Mouse (Mus musculus) embryonic facial prominence, embryonic 10.5 days (tissue): ENCODE measurements around the gene Nipa1. TPM values are rescaled to one million over a fixed set of nuclear protein-coding genes. Genes with fewer than 3 reads are reported as not detected.

Source experiments
- DNase-seq: peaks from one replicate; pipeline ENCODE4 v3.0.0-alpha.2; 2017; ENCODE audit warnings: low spot score
- H3K27ac ChIP-seq: fragments of 300-500 bp; sonication (generic); replicated peaks from 2 replicates; pipeline ENCODE4 v1.5.1; 2016; ENCODE audit warnings: mild to moderate bottlenecking
- H3K27me3 ChIP-seq: fragments of 300-500 bp; sonication (generic); replicated peaks from 2 replicates; pipeline ENCODE4 v1.6.1; 2016; ENCODE audit warnings: low read depth, mild to moderate bottlenecking; ENCODE audit not compliant: poor library complexity, severe bottlenecking
- H3K36me3 ChIP-seq: fragments of 300-500 bp; sonication (generic); replicated peaks from 2 replicates; pipeline ENCODE4 v1.6.1; 2016; ENCODE audit warnings: mild to moderate bottlenecking, moderate library complexity
- H3K4me1 ChIP-seq: fragments of 300-500 bp; sonication (generic); 2 replicates; pipeline ENCODE4 v1.6.1; 2016
- H3K4me3 ChIP-seq: fragments of 300-500 bp; sonication (generic); 2 replicates; pipeline ENCODE4 v1.5.1; 2016; ENCODE audit warnings: mild to moderate bottlenecking, moderate library complexity
- H3K9me3 ChIP-seq: fragments of 300-500 bp; sonication (generic); 2 replicates; pipeline ENCODE4 v1.6.1; 2016; ENCODE audit warnings: mild to moderate bottlenecking
- WGBS: fragments of 180-500 bp; shearing (Covaris S2); methylation state at CpG from one replicate; pipeline ENCODE4 v1.1.7; 2016; 5-methylcytosine and 5-hydroxymethylcytosine counted together
- polyA plus RNA-seq: library from polyadenylated mRNA; unstranded; fragments of >200 nt; fragmentation: Nextera tagmentation; extraction: Ambion mirVana; gene quantifications from 2 replicates; pipeline ENCODE4 v1.2.1, GENCODE M21; 2016

The Nipa1 gene
- 7.4 and 7.5 TPM in 2 replicates for polyA plus RNA-seq

GRCm38 (mm10) chr7:56019930-56020253 is at the start of gene Nipa1:
TSS of gene Nipa1 (minus strand) at chr7:56019954.
- H3K27ac ChIP-seq: peak within 1 kb of the TSS; percentile 90
- H3K36me3 ChIP-seq: no peaks in the 10 kb centered on the region
- H3K4me1 ChIP-seq: peaks cover 12% of the 10 kb centered on the region
- no peaks in the 10 kb centered on the region for H3K27me3 ChIP-seq
- H3K4me3 ChIP-seq: peak within 1 kb of the TSS; percentile 77
- no peaks in the 10 kb centered on the region for H3K9me3 ChIP-seq
- 50% methylated on average over 3 of the region's 3 CpGs for whole genome bisulfite sequencing
- DNase-seq: no peak

GRCm38 (mm10) chr7:56066634-56067033 is 46.9 kb upstream of the Nipa1 start:
- H3K27ac ChIP-seq: no peak overlapping the region
- no peak overlapping the region for H3K4me3 ChIP-seq
- H3K36me3 ChIP-seq: peaks cover 15% of the 10 kb centered on the region
- H3K9me3 ChIP-seq: no peaks in the 10 kb centered on the region
- no peaks in the 10 kb centered on the region for H3K4me1 ChIP-seq
- 98% methylated on average over 1 of the region's 1 CpGs for WGBS
- no peaks in the 10 kb centered on the region for H3K27me3 ChIP-seq
- no peak for DNase-seq

GRCm38 (mm10) chr7:56066136-56066535 is 46.4 kb upstream of the Nipa1 start:
- Histone ChIP-seq H3K9me3 (no peaks in the 10 kb centered on the region), H3K36me3 (peaks cover 20% of the 10 kb centered on the region), H3K4me3 (no peak overlapping the region), H3K4me1 (no peaks in the 10 kb centered on the region), H3K27ac (no peak overlapping the region), H3K27me3 (no peaks in the 10 kb centered on the region)
- WGBS: 91% methylated on average over 2 of the region's 2 CpGs
- no peak for DNase-seq

- H3K4me1 ChIP-seq: no peaks in the 10 kb centered on the region
- H3K9me3 ChIP-seq: no peaks in the 10 kb centered on the region
- H3K27me3 ChIP-seq: no peaks in the 10 kb centered on the region
- peaks cover 25% of the 10 kb centered on the region for H3K36me3 ChIP-seq
- H3K27ac ChIP-seq: no peak overlapping the region
- WGBS: 92% methylated on average over 1 of the region's 1 CpGs
- no peak for DNase-seq
- H3K4me3 ChIP-seq: no peak overlapping the region
These were observed 45.1 kb upstream of the Nipa1 start for GRCm38 (mm10) chr7:56064876-56065275.

- Histone ChIP-seq H3K9me3 (no peaks in the 10 kb centered on the region), H3K4me3 (no peak overlapping the region), H3K27ac (no peak overlapping the region), H3K27me3 (no peaks in the 10 kb centered on the region), H3K36me3 (peaks cover 18% of the 10 kb centered on the region), H3K4me1 (peaks cover 11% of the 10 kb centered on the region)
- WGBS: 92% methylated on average over 3 of the region's 3 CpGs
- no peak for DNase-seq
These were observed 35.6 kb upstream of the Nipa1 start for GRCm38 (mm10) chr7:56055338-56055737.

- H3K4me1 ChIP-seq: peaks cover 17% of the 10 kb centered on the region
- no peak overlapping the region for H3K4me3 ChIP-seq
- H3K9me3 ChIP-seq: no peaks in the 10 kb centered on the region
- no peak overlapping the region for H3K27ac ChIP-seq
- peaks cover 15% of the 10 kb centered on the region for H3K36me3 ChIP-seq
- no peak for DNase-seq
- no peaks in the 10 kb centered on the region for H3K27me3 ChIP-seq
These were observed 33.2 kb upstream of the Nipa1 start for GRCm38 (mm10) chr7:56052996-56053395.

GRCm38 (mm10) chr7:56050487-56050911 is 30.7 kb upstream of the Nipa1 start:
- no peaks in the 10 kb centered on the region for H3K9me3 ChIP-seq
- H3K4me1 ChIP-seq: peaks cover 17% of the 10 kb centered on the region
- H3K27ac ChIP-seq: peak overlapping the region; percentile 88
- 0% methylated on average over 18 of the region's 18 CpGs for WGBS
- peak overlapping the region; percentile 81 for H3K4me3 ChIP-seq
- no peaks in the 10 kb centered on the region for H3K27me3 ChIP-seq
- no peak for DNase-seq
- peaks cover 4% of the 10 kb centered on the region for H3K36me3 ChIP-seq

- Histone ChIP-seq H3K27ac (peak within 1 kb of the TSS; percentile 88), H3K36me3 (peaks cover 4% of the 10 kb centered on the region), H3K4me3 (peak within 1 kb of the TSS; percentile 81), H3K27me3 (no peaks in the 10 kb centered on the region), H3K9me3 (no peaks in the 10 kb centered on the region), H3K4me1 (peaks cover 17% of the 10 kb centered on the region)
- peak; percentile 99 for DNase-seq
- under 1% methylated on average over 47 of the region's 47 CpGs for WGBS
These were observed 30.1 kb upstream of the Nipa1 start, which contains the start of gene Herc2 for GRCm38 (mm10) chr7:56049831-56050321. TSS of gene Herc2 (plus strand) at chr7:56050196.

- peaks cover 17% of the 10 kb centered on the region for H3K4me1 ChIP-seq
- WGBS: 90% methylated on average over 1 of the region's 1 CpGs
- no peaks in the 10 kb centered on the region for H3K27me3 ChIP-seq
- DNase-seq: no peak
- no peak overlapping the region for H3K4me3 ChIP-seq
- H3K27ac ChIP-seq: no peak overlapping the region
- H3K9me3 ChIP-seq: no peaks in the 10 kb centered on the region
- no peaks in the 10 kb centered on the region; the same call in 1 of the 2 replicates for H3K36me3 ChIP-seq
These were observed 27.4 kb upstream of the Nipa1 start for GRCm38 (mm10) chr7:56047178-56047577.

GRCm38 (mm10) chr7:56044267-56044629 is 24.5 kb upstream of the Nipa1 start:
- Histone ChIP-seq H3K27ac (no peak overlapping the region), H3K4me3 (no peak overlapping the region), H3K4me1 (peaks cover 3% of the 10 kb centered on the region), H3K27me3 (no peaks in the 10 kb centered on the region), H3K9me3 (no peaks in the 10 kb centered on the region), H3K36me3 (no peaks in the 10 kb centered on the region)
- no peak for DNase-seq
- 88% methylated on average over 3 of the region's 3 CpGs for WGBS

- no peak for DNase-seq
- WGBS: 72% methylated on average over 4 of the region's 4 CpGs
- Histone ChIP-seq H3K4me3 (no peak overlapping the region), H3K27me3 (no peaks in the 10 kb centered on the region), H3K4me1 (no peaks in the 10 kb centered on the region), H3K27ac (no peak overlapping the region), H3K9me3 (no peaks in the 10 kb centered on the region), H3K36me3 (no peaks in the 10 kb centered on the region)
These were observed 24.0 kb upstream of the Nipa1 start for GRCm38 (mm10) chr7:56043577-56044266.

GRCm38 (mm10) chr7:56042353-56042752 is 22.6 kb upstream of the Nipa1 start:
- H3K27ac ChIP-seq: no peak overlapping the region
- H3K4me1 ChIP-seq: no peaks in the 10 kb centered on the region
- no peaks in the 10 kb centered on the region for H3K27me3 ChIP-seq
- H3K9me3 ChIP-seq: no peaks in the 10 kb centered on the region
- 14% methylated on average over 5 of the region's 5 CpGs for WGBS
- no peak overlapping the region for H3K4me3 ChIP-seq
- H3K36me3 ChIP-seq: no peaks in the 10 kb centered on the region
- DNase-seq: peak; percentile 74

GRCm38 (mm10) chr7:56023586-56023985 is 3.8 kb upstream of the Nipa1 start:
- H3K27ac ChIP-seq: no peak overlapping the region
- WGBS: 87% methylated on average over 3 of the region's 3 CpGs
- H3K36me3 ChIP-seq: no peaks in the 10 kb centered on the region
- H3K27me3 ChIP-seq: no peaks in the 10 kb centered on the region
- H3K9me3 ChIP-seq: no peaks in the 10 kb centered on the region
- H3K4me1 ChIP-seq: peaks cover 8% of the 10 kb centered on the region
- no peak overlapping the region for H3K4me3 ChIP-seq
- DNase-seq: no peak
